Mouse (Mus musculus) myocyte (in vitro differentiated cells): ENCODE measurements at regions not wholly inside any gene's neighbourhood (a gene's known extent, or its start where the extent isn't known, plus 50 kb on each side); places are given as distances from the start of the nearest gene placed in this dataset.

ENCODE experiments used
- E2F4 ChIP-seq: IDR thresholded peaks from one replicate; pipeline ENCODE4 v1.6.1; 2011; ENCODE audit warnings: mild to moderate bottlenecking, control low read depth, moderate library complexity; ENCODE audit not compliant: insufficient read depth
- MAX ChIP-seq: IDR thresholded peaks from one replicate; pipeline ENCODE4 v1.6.1; 2011; ENCODE audit warnings: low read depth, mild to moderate bottlenecking, control low read depth
- POLR2A ChIP-seq: IDR thresholded peaks from one replicate; pipeline ENCODE4 v1.6.1; 2011; ENCODE audit warnings: low read depth, mild to moderate bottlenecking, control low read depth, moderate library complexity; ENCODE audit not compliant: insufficient read length
- USF1 ChIP-seq: IDR thresholded peaks from one replicate; pipeline ENCODE4 v1.6.1; 2011; ENCODE audit warnings: low read depth, mild to moderate bottlenecking, control low read depth, moderate library complexity

- no peak for TF ChIP-seq POLR2A
- TF ChIP-seq USF1, result no peak
- no peak for TF ChIP-seq E2F4
- no peak for TF ChIP-seq MAX
These were observed 72.0 kb downstream of the Atoh1 start for GRCm38 (mm10) chr6:64800965-64801364.
